Mouse (Mus musculus): ENCODE results near the gene Hmgcr.

- TF ChIP-seq CTCF (IDR thresholded peaks at IDR 0.05; ENCODE audit: low read depth) (peak; percentile 37), EP300 (IDR thresholded peaks at IDR 0.05; ENCODE audit: low read depth) (no peak)
These were observed at the start of gene Hmgcr for GRCm38 (mm10) chr13:96670406-96671077.

Measured in liver, postnatal 0 days (tissue).